Mouse (Mus musculus): ENCODE measurements around the gene Scn4a.
A peak's percentile ranks its signal among the peaks of the same experiment; 100 is the strongest.

- TF ChIP-seq CTCF (IDR thresholded peaks at IDR 0.05; ENCODE audit: borderline replicate concordance, insufficient read depth, low read depth, low read length) (peak; percentile 88), POLR2A (IDR thresholded peaks at IDR 0.05; ENCODE audit: borderline replicate concordance, insufficient read depth, low read length) (no peak)
Measured at GRCm38 (mm10) chr11:106325566-106326206, 27.4 kb downstream of the Scn4a start.

Data from cerebellum, adult 2 months (tissue).